Mouse (Mus musculus) ES-Bruce4 (cell line): ENCODE results near the gene Tspan7.

Experiments
- CTCF ChIP-seq: IDR thresholded peaks from one replicate; pipeline ENCODE4 v1.8.1; 2011; ENCODE audit warnings: low read depth, low read length
- EP300 ChIP-seq: IDR thresholded peaks from 2 replicates; pipeline ENCODE4 v1.6.1; 2011; ENCODE audit warnings: low read depth, low read length; ENCODE audit not compliant: insufficient read depth
- POLR2A ChIP-seq: IDR thresholded peaks from one replicate; pipeline ENCODE4 v1.8.1; 2011; ENCODE audit warnings: low read length; ENCODE audit not compliant: insufficient read depth

DNA sequence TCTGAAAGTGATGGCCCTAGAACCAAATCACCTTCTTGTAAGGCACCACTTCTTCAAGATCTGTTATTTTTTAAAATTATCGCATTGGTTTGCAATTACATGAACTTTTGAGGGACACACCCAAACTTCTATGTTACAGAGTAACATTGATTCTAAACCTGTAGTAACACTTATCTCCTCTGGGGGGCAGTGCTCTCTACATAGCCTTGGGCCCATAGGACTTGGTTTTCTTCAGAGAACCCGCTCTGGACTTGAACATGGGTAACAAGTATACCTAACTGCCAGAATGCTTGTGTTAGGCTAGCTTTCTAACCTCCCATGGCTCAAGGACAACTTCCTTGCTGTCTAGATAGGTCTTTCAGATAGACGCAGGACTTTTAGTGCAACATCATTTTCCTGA is 64.8 kb downstream of the Tspan7 start:
- TF ChIP-seq POLR2A, result no peak
- no peak for TF ChIP-seq CTCF
- no peak for TF ChIP-seq EP300
